Mouse (Mus musculus) frontal cortex, postnatal 25 days (tissue): ENCODE results near the gene Selenbp2.
"Not testable (repeated sequence)": the region's sequence is repeated elsewhere in the genome, so short reads cannot be mapped to it uniquely, and the experiment has no call there.

Source experiments
- DNase-seq, 2 experiments: peaks; one replicate each; pipeline ENCODE4 v3.0.0; 2022; ENCODE audit warnings: low spot score in 2 of 2

The Selenbp2 gene

DNA sequence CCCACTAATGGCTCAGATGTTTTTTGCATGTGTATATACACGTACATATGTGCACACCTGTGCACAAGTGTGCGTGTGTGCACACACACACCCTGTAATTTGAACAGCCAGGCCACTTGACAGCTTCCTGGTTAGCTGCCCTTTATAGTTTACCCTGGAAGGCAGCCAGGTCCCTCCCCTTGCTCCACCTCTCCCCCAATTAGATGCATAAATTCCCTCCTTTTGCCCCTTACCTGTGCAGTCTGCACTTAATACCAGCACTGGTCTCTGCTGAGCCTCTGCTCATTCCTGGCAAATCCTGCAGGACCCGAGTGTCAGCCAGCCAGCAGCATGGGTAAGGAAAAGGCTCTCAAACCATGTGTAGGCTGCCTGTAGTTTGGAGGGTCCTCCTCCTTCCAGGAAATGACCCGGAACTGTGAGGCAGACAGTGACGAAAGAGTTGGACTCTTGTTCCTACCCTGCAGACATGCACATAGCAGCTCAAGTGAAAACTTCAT, at the start of gene Selenbp2:
TSS of gene Selenbp2 (plus strand) at position 228 of the 497 bp plus-strand sequence.
- DNase-seq = no peak

GRCm38 (mm10) chr3:94648755-94649590, 44.4 kb upstream of the Selenbp2 start:
- no peak for DNase-seq

GRCm38 (mm10) chr3:94650409-94650808, 42.9 kb upstream of the Selenbp2 start:
- DNase-seq = no peak

GRCm38 (mm10) chr3:94653967-94654366, 39.4 kb upstream of the Selenbp2 start:
- DNase-seq = not testable (repeated sequence)

GRCm38 (mm10) chr3:94657852-94658739, 35.3 kb upstream of the Selenbp2 start:
- DNase-seq = not testable (repeated sequence)

GRCm38 (mm10) chr3:94658740-94659095, 34.6 kb upstream of the Selenbp2 start, which contains the start of gene Tuft1:
Tuft1 (minus strand) TSS chr3:94658872.
- not testable (repeated sequence) for DNase-seq

DNA sequence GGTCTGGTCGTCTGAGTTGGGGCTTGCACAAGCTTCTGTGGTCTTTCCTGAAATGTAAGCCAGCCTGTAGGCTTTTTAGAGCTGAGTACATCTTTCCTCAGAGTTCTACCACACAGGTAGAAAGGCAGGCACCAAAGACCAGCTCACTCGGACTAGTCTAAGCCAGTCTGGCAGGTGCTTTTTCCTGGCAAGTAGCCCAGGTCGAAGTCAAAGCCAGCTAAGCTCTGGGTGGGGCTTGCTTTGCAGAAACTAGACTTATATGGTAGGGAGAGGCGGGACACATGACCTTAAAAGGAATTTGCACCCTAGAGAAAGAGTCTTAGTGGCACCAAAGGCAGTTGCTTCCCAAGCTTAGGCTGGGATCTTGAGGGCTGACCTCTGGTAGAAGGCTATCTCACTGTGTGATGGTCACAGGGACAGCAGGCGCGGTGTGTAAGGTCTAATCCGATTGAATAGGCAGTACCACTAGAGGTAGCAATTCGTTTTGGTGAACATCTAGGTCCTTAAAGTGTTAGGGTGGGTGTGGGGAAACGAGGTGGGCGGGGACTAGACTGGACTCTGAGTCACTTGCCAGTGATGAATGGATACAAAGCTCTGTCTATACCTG, 34.1 kb upstream of the Selenbp2 start:
- DNase-seq = not testable (repeated sequence)

DNA sequence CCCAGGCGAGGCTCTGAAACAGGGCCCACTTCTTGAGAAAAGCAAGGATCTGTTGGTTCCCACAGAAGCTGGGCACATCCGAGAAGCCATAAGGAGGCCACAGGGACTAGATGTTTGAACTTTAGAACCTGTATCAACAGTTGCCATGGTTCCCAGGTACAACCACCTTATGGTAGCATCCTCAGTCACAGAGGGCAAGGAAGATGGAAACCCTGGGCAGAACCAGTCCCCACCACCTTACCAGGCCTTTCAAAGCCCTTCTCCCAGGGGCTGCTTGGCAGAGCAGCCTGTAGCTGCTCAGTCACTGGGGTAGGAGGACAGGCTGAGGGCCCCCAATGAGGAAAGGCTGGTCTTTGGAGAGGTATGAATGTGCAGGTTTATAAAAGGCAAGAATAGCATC, 32.5 kb upstream of the Selenbp2 start:
- DNase-seq = not testable (repeated sequence)

GRCm38 (mm10) chr3:94665060-94665802, 28.1 kb upstream of the Selenbp2 start:
- DNase-seq = not testable (repeated sequence)

GRCm38 (mm10) chr3:94665896-94666295, 27.5 kb upstream of the Selenbp2 start:
- not testable (repeated sequence) for DNase-seq

DNA sequence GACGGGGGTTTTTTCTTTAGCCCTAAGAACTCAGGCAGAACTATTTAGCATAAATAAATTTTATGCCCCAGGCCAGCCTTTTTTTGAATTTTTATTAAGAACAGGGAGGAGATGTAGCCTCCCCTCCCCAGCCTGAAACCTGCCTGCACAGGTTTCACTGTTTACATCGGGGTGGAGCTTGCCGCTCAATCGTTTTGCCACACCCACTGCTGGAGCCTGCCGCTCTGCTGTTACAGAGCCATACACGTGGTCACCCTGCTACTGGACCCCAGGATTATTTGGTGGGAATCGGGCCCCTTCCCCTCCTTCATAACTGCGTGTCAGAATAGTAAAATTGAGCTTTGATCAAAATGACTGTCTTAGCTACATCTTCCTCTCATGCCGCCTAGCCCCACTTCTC, 18.3 kb upstream of the Selenbp2 start:
- DNase-seq = not testable (repeated sequence)

DNA sequence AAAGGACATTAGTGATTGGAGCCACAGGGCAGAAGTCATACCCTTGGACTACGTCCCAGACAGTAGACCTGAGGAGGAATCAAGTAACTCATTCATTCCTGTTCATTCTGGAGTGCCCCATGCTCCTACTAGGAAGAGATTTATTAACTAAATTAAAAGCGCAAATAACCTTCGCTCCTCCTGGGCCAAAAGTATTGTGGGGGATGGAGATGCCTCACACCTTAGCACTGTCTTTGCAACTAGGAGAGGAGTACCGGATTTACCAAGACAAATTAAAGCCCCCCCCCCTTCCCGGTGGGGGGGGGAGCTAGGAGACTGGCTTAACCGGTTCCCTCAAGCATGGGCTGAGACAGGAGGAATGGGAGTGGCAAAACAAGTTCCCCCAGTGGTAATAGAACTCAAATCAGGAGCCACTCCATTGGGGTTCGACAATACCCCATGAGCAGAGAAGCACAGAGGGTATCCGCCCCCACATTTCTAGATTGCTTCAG, 14.0 kb upstream of the Selenbp2 start:
- no peak for DNase-seq

- not testable (repeated sequence) for DNase-seq
Measured at GRCm38 (mm10) chr3:94680032-94680431, 13.3 kb upstream of the Selenbp2 start.

- DNase-seq = no peak
Measured at GRCm38 (mm10) chr3:94680783-94681182, 12.6 kb upstream of the Selenbp2 start.

- no peak for DNase-seq
Measured at GRCm38 (mm10) chr3:94683646-94684045, 9.7 kb upstream of the Selenbp2 start.

DNA sequence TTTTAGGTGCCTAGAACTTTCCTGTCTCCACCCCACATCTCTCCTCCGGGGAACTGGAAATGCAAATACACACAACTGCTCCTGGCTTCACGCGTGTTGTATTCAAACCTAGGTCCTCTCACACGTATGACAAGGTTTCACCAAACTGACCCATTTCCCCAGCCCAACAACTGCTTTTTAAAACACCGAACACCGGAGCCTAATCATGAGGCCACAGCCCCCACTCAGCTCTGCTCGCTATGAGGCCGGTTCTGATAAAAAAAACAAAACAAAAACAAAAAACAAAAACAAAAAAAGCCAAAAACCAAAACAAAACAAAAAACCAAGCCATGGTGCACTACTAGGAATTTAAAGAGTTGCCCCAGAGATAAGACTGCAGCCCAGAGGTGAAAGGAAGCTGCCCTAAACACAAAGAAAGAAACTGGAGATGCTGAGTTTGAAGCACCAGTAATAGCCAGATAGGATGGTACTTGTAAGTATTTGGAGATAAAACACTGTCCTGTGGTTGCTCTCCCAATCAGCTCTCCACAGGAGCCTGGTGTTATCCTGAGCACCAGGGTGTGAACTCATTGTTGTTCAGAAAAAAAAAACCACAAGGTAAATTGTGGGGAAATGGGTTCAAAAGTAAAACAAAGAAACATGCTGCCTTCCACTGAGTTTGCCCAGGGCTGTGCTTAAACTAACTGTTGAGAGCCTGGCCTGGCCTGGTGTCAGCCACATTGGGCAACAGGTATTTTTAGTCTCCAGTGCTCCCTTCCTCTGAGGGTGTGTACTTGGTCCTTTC, 7.2 kb upstream of the Selenbp2 start:
- DNase-seq = not testable (repeated sequence)

DNA sequence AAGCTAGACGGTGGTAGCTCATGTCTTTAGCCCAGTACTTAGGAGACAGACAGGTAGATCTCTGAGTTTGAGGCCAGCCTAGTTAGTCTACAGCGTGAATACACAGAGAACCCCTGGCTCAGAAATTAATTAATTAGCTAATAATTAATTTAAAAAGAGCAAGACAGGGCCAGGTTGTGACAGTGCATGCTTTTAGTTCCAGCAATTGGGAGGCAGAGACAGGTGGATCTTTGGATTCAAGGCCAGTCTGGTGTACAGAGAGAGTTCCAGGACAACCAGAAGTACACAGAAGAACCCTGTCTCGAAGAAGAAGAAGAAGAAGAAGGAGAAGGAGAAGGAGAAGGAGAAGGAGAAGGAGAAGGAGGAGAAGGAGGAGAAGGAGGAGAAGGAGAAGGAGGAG, 4.7 kb upstream of the Selenbp2 start:
- DNase-seq = not testable (repeated sequence)

GRCm38 (mm10) chr3:94689195-94689594, 4.2 kb upstream of the Selenbp2 start:
- not testable (repeated sequence) for DNase-seq

- not testable (repeated sequence) for DNase-seq
Measured at GRCm38 (mm10) chr3:94690162-94690561, 3.2 kb upstream of the Selenbp2 start.

DNA sequence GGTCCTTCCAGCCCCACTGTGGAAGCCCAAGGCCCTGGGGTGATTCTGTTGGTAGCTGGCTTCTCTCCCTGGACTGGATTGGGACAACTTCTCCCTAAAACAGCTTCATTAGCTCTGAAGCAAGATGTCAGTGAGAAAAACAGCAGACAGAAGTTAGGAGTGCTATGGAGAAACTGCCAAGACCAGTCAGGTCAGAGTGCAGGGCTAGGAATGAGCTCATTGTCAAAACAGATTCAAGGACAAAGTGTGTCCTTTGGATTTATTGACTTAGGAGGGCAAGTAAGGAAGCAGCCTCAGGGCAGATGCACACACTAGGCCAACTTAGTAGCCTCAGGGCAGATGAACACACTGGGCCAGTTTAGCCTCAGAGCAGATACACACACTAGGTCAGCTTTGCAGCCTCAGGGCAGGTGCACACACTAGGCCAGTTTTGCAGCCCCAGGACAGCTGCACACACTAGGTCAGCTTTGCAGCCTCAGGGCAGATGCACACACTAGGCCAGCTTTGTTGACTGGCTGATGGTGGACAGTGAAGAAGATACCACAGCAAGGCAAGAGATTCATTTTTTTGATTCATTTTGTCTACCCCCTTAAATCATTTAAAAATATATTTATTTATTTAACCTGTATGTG, 2.6 kb upstream of the Selenbp2 start:
- no peak for DNase-seq
